Mouse (Mus musculus) erythroblast, embryonic 14.5 days (primary cell): ENCODE measurements around the gene Vars. TPM values are rescaled to one million over a fixed set of nuclear protein-coding genes. Genes with fewer than 3 reads are reported as not detected.
"Not testable (repeated sequence)": the region's sequence is repeated elsewhere in the genome, so short reads cannot be mapped to it uniquely, and the experiment has no call there.

Source experiments
- H3K27me3 ChIP-seq: 2 replicates; pipeline ENCODE4 v1.6.1; 2012; ENCODE audit warnings: inconsistent platforms; ENCODE audit not compliant: control insufficient read depth
- H3K36me3 ChIP-seq: 2 replicates; pipeline ENCODE4 v1.6.1; 2012; ENCODE audit warnings: mild to moderate bottlenecking, inconsistent platforms; ENCODE audit not compliant: control insufficient read depth
- H3K4me1 ChIP-seq: 2 replicates; pipeline ENCODE4 v1.6.1; 2012; ENCODE audit warnings: inconsistent platforms; ENCODE audit not compliant: control insufficient read depth
- H3K4me3 ChIP-seq: replicated peaks from 2 replicates; pipeline ENCODE3; 2012; ENCODE audit warnings: moderate library complexity, mild to moderate bottlenecking, inconsistent platforms
- H3K9me3 ChIP-seq: 2 replicates; pipeline ENCODE4 v1.6.1; 2012; ENCODE audit warnings: low read length, inconsistent platforms, mixed read lengths; ENCODE audit not compliant: control insufficient read depth
- GATA1 ChIP-seq: IDR thresholded peaks from 2 replicates; pipeline ENCODE4 v1.6.1; 2012; ENCODE audit warnings: low read length, inconsistent platforms, mixed read lengths
- TAL1 ChIP-seq: IDR thresholded peaks from 3 replicates; pipeline ENCODE4 v1.6.1; 2012; ENCODE audit warnings: low read length, inconsistent platforms, mixed read lengths
- polyA plus RNA-seq: library from polyadenylated mRNA; stranded (reverse); fragments of >175 nt; gene quantifications from 2 replicates; pipeline ENCODE4 v1.2.3, GENCODE M21; 2012

The Vars gene
- polyA plus RNA-seq, 1 experiment: 41.7 TPM

DNA sequence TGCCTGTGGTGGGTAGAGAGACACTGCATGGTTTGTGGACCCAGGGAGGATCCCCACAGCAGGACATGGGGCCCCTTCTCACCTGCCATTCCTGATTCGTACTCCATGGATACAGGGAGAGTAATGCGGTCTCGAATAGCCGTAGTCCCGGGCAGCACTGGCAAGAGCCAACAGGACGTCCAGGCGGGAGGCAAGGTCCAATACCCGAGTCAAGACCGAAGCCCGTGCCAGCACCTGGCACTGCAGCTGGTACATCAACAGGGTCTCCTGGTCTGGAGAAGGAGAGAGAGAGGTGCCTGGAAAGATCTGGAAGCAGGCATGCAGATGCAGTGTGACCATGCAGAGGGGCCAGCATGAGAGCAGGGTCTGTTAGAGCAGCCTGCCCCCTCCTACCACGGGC is 30.5 kb downstream of the Vars start:
- Histone ChIP-seq H3K4me3 (no peak overlapping the region), H3K4me1 (peaks cover 45% of the 10 kb centered on the region)

DNA sequence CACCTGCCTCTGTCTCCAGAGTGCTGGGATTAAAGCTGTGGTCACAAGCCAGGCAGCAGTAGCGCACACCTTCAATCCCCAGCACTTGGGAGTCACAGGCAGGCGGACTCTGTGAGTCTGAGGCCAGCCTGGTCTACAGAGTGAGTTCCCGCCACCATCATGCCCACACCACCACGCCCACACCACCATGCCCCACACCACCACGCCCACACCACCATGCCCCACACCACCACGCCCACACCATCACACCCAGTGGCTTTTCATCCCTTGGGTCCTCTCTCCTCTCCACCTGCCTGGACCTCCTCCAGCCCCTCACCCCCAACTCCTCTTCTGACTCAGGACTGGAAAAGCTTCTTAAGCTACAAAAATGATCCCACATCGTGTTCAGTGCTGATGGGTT is 31.1 kb downstream of the Vars start:
- TF ChIP-seq TAL1 (no peak), GATA1 (no peak)
- H3K9me3 ChIP-seq: no peaks in the 10 kb centered on the region
- no peak overlapping the region for H3K4me3 ChIP-seq
- H3K27me3 ChIP-seq: no peaks in the 10 kb centered on the region
- H3K4me1 ChIP-seq: peaks cover 44% of the 10 kb centered on the region
- no peaks in the 10 kb centered on the region; the same call in 1 of the 2 replicates for H3K36me3 ChIP-seq

More for the DNA sequence above, 30.5 kb downstream of the Vars start:
- TF ChIP-seq GATA1 (no peak), TAL1 (no peak)
- Histone ChIP-seq H3K9me3 (no peaks in the 10 kb centered on the region), H3K27me3 (no peaks in the 10 kb centered on the region), H3K36me3 (no peaks in the 10 kb centered on the region; the same call in 1 of the 2 replicates)

DNA sequence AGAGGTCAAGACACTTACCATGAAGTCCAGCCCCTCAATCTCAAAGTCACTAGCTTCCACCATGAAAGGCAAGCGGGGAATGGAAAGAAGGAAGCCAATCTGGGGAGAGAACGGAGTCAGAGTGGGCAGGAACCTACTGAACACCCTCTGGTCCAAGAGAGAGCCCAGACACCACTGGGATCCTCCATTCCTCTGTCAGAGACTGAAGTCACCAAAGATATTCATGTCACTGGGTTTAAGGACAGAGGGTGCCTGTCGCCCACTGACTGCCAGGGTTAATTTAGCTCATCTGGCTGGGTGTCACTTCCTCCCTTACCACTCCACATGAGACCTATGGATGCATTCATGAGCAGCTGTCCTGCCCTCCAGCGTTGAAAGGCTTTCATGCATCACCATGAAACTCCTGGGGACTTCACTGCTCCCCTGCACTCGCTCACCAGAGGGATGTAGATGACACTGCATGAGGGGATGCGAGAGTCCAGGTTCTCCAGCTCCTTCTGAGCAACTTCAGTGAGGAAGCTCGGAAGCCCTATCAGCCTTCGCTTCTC is 31.6 kb downstream of the Vars start:
- Histone ChIP-seq H3K4me3 (no peak overlapping the region), H3K9me3 (no peaks in the 10 kb centered on the region), H3K27me3 (no peaks in the 10 kb centered on the region), H3K4me1 (peaks cover 41% of the 10 kb centered on the region), H3K36me3 (no peaks in the 10 kb centered on the region; the same call in 1 of the 2 replicates)
- TF ChIP-seq GATA1 (no peak), TAL1 (no peak)

DNA sequence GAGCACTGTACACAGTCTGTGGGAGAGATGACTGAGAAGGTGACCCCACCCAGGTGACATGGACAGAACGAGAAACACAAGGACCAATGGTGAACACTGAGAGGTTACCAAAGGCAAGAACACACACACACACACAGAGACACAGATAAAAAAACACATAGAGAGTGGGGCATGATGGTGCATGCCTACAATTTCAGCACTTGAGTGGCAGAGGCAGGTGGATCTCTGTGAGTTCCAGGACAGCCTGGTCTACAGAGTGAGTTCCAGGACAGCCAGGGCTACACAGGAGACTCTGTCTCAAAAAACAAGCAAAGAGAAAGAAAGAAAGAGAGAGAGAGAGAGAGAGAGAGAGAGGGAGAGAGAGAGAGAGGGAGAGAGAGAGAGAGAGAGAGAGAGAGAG is 32.9 kb downstream of the Vars start:
- not testable (repeated sequence) for H3K9me3 ChIP-seq, H3K36me3 ChIP-seq, H3K27me3 ChIP-seq, H3K4me3 ChIP-seq
- H3K4me1 ChIP-seq: peaks cover 32% of the 10 kb centered on the region

DNA sequence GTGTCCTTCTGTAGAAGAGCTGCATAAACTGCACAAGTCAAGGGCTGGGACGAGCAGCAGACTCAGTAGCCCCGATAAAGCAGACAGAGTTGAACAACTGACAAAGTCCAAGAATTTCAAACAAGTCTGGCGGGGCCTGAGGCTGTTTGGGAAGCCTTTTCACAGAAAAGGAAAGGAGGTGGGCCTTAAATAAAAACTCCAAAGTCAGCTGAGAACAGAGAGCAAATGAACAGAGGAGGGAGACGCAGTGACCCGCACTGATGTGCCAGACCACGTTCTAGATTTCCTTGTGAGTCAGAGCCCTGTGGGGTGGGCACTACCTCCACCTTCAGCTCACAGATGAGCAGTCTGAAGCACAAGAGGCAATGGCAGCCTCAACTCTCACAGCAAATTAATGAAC is 34.1 kb downstream of the Vars start:
- H3K9me3 ChIP-seq: no peaks in the 10 kb centered on the region
- no peaks in the 10 kb centered on the region; the same call in 1 of the 2 replicates for H3K36me3 ChIP-seq
- no peak overlapping the region for H3K4me3 ChIP-seq
- no peaks in the 10 kb centered on the region for H3K27me3 ChIP-seq
- TF ChIP-seq TAL1 (no peak), GATA1 (no peak)
- H3K4me1 ChIP-seq: peaks cover 27% of the 10 kb centered on the region

DNA sequence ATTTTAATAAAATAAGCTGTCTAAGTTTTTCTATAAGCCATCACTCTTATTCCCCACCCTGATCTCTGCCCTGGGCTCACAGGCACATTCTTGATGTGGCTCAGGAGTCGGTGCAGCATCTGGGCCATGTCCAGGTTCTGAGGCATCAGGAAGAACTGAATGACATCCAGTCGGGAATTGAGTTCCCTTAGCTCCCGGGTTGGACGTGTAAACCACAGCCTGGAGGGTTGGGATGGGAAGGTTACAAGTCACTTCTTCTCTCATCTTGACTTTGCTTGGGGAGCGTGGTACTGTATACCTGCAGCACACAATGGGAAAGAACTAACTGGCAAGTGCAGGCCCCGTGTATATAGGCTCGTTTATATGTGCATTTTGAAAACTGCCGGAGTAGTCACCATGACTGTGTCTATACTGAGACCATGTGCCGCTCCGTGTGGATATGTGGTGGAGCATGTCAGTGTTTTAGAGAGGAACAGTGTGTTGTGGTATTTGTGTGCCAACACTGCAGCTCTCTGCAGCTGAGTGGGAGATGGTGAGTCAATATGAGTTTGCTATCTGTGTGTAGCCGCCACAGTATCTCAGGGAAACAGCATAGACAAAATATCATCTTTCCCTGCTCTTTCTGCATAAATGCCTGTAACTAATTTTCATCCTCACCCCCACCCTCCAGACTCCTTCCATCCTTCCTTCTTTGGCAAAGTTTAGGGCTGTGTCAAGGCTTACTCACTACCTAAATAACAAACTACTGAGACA is 38.5 kb downstream of the Vars start:
- Histone ChIP-seq H3K9me3 (no peaks in the 10 kb centered on the region), H3K27me3 (no peaks in the 10 kb centered on the region), H3K4me3 (no peak overlapping the region), H3K4me1 (peaks cover 30% of the 10 kb centered on the region), H3K36me3 (no peaks in the 10 kb centered on the region; the same call in 1 of the 2 replicates)
- no peak for TF ChIP-seq TAL1
- no peak for TF ChIP-seq GATA1

DNA sequence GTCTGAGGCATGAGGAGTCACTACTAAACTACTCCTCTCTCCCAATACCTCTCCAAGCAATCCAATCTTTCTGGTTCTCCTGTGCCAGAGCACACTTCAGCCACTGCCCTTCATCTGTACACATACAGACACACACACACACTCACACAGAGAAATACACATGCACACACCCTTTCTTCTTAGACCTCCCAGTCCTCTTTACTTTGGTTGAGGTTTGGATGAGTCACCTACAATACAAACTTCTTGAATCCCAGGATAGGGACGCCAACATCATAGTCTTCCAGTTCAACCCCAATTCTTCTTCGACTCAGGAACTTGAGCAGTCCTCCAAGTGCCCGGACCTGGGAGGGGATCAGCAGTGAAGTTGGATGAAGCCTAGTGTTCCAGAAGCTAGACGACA is 43.0 kb downstream of the Vars start:
- Histone ChIP-seq H3K27me3 (no peaks in the 10 kb centered on the region), H3K9me3 (no peaks in the 10 kb centered on the region), H3K4me3 (no peak overlapping the region), H3K36me3 (no peaks in the 10 kb centered on the region; the same call in 1 of the 2 replicates), H3K4me1 (peaks cover 70% of the 10 kb centered on the region)
- TF ChIP-seq TAL1: no peak

DNA sequence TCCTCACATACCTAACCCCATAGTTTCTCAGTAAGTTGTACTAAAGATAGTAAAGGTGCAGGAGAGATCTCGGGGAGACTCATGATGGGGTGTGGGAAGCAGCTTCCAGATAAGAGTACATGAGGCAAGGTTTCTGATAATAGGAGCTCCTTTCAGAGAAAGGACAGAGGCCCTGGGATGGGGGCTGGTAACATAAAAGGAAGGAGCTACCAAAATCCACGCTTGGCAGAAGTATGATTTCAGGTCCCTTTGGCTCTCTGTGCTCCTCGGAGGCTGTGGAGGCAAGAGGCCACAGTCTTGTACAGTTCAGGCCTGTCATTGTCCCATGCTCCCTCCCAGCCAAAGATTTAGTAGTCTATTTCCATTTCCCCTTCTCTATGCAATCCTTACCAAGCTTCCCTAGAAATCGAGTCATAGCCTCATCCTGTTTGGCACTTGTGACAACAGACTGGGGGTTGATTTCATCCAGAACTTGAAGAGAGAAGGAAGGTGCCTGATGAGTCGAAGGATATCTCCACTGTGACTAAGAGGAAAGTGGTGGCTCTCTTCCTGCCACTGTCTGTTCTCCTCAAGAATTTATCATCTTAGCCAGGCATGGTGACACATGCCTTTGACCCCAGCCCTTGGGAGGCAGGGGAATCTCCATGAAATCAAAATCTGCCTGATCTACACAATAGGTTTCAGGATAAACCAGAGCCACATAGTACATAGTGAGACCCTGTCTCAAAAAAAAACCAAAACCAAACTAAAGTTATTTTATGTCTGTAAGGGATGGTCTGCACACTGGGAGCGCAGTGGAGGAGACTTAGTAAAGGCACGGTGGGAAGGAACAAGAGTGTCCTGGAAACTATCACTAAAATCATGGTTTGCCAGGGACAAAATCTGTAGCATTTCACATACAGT is 44.4 kb downstream of the Vars start:
- TF ChIP-seq TAL1: no peak
- TF ChIP-seq GATA1: peak; percentile 32
- Histone ChIP-seq H3K27me3 (no peaks in the 10 kb centered on the region), H3K36me3 (no peaks in the 10 kb centered on the region; the same call in 1 of the 2 replicates), H3K9me3 (no peaks in the 10 kb centered on the region), H3K4me3 (peak overlapping the region; percentile 81), H3K4me1 (peaks cover 84% of the 10 kb centered on the region)
